Mouse (Mus musculus) heart, postnatal 0 days (tissue): ENCODE measurements around the gene Crim1.

Source experiments
- CTCF ChIP-seq: IDR thresholded peaks from 2 replicates; pipeline ENCODE4 v1.5.1; 2016; ENCODE audit warnings: antibody characterized with exemption, control low read depth, low read depth
- EP300 ChIP-seq: IDR thresholded peaks from 2 replicates; pipeline ENCODE4 v1.6.1; 2016; ENCODE audit warnings: antibody characterized with exemption, low read depth

DNA sequence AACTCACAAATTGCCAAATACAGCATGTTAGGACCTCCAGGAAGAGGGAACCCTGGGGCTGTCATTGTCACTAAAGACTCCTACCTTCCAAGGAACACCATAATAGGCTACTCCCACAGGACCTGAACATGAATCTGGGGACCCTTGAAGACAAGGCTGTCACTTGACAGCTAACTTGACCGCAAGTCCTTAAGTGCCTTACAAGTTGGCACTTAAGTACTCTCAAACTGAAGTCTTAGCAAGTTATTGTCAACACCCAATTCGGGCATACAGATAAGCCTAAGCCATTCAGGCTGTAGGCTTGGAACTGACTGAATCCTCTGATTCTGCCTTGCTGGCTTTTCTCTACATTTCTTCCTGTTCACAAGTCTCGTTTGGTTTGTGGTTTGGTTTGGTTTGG is 118.8 kb downstream of the Crim1 start:
- TF ChIP-seq CTCF (no peak), EP300 (no peak)
